Mouse (Mus musculus) spleen, adult 18-20 months (tissue): ENCODE measurements around the gene Selenbp1.
"Not testable (repeated sequence)": the region's sequence is repeated elsewhere in the genome, so short reads cannot be mapped to it uniquely, and the experiment has no call there.

Source experiments
- DNase-seq, 2 experiments: peaks; one replicate each; pipeline ENCODE4 v3.0.0; 2022; ENCODE audit warnings: mixed read lengths in 2 of 2

Gene Selenbp1

DNA sequence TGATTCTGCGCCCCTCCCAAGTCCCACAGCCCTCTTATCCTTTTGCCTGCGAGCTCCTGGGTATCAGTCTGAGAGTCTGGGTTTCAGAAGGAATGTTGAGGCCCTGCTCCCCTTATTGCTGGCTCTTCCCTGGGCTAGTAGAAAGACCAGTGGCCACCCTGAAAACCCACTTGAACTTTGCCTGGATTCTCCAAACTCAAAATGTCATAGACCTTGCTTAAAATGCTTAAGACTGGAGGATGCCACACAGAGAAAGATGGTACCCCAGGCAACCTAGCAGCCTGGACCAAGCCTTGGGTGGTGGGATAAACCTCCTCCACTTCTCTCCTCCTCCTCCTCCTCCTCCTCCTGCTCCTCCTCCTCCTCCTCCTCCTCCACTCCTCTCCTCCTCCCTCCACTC lies 748 bp downstream of the Selenbp1 start:
- not testable (repeated sequence) for DNase-seq

DNA sequence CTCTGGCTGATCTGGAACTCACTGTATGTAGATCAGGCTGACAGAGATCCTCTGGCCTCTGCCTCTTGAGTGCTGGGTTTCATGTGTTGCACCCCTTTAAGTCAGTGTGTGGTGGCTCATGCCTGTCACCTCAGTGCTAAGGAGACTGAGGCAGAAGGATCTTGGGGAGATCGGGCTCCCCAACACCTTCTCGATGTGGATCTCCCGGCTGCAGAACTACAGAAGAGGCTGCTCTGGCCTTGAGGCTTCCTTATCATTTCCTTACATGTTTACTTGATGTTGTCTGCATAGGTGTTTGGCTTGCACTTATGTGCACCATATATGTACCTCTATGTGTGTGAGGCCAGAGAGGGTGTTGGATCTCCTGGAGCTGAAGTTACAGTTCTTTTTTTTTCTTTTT lies 1.7 kb downstream of the Selenbp1 start:
- not testable (repeated sequence) for DNase-seq

DNA sequence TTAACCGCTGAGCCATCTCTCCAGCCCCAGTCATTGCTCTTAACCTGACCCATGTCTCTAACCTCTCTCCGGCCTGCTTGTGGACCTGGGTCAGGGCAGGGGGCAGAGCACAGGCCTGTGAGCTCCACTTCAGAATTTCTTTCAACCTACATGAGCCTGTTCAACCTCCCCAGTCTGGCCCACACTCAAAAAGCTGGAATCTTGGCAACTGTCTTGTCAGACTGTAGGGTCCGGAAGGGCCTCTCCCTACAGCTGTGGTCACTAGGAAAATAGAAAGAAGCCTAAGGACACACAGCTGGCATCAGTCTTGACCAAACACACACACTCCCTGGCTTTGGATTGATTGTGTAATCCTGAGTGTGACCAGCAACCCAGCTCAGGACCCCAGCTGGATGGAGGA lies 2.5 kb downstream of the Selenbp1 start:
- not testable (repeated sequence) for DNase-seq

DNA sequence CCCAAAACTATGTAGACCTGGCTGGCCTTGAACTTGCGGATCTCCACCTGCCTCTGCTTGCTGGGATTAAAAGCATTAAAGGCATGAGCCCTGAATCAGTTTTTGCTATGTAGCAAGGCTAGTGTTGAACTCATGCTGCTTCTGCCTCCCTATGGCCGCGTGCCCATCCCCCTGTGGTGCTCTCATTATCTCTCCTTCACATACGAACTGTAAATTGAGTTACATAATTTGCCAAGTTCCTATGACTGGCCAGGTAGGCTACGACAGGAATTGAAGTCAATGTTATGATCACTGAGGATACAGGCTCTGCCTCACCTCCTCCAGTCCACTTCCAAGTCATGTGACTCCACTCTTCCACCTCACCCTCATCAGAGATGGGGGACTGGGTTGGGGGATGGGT lies 3.3 kb downstream of the Selenbp1 start:
- DNase-seq: not testable (repeated sequence)

DNA sequence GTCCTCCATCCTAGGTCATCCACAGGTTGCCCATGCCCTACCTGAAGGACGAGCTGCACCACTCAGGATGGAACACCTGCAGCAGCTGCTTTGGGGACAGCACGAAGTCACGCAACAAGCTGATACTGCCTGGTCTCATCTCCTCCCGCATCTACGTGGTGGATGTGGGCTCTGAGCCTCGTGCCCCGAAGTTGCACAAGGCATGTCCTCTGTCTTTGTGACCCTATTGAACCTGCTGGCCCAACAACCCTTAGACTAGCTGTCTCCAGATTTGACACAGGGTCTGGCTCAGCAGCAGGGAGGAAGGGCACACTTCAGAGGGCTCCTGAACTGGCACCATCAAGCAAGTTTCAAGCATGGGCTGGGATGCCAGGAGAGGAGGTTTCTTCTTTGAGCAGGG lies 4.3 kb downstream of the Selenbp1 start:
- not testable (repeated sequence) for DNase-seq

DNA sequence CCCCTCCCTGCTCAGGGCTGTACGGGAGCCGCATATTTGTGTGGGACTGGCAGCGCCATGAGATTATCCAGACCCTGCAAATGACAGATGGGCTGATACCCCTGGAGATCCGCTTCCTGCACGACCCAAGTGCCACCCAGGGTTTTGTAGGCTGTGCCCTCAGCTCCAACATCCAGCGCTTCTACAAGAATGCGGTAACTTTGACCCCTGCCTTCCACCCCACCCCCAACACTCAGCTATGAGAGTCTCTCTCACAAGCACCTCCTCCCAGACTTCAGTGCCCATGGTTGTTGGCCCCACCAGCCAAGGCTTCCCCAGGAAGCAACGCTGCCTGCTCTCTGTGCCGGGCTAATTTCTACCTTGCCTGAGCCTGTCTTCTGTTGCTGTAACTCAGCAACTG lies 7.2 kb downstream of the Selenbp1 start:
- DNase-seq: not testable (repeated sequence)

DNA sequence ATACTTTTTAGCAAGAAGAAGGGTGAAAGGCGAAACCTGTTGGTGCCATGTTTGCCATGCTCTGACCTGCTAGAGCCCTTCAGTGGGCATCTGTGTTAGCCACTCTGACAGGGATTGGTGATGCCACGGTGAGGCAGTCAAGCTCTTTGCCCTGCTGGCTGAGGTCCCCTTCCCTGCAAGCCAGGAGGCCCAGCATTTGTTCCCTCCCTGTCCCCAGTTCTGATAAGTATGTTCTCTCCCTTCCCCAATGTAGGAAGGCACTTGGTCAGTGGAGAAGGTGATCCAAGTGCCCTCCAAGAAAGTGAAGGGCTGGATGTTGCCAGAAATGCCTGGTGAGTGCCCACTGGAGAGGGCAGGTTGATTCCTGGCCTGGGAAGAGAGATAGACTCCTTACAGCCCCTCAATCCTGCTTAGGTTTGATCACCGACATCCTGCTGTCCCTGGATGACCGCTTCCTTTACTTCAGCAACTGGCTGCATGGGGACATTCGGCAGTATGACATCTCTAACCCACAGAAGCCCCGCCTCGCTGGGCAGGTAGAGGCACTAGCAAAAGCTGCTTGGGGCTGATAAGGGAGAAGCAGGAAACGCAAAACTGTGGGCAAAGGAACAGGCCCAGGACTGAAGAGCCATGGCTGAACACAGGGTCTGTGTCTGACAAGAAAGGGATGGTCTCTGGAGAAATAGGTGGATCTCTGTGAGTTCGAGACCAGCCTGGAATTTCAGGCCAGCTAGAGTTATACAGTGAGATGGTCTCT lies 9.5 kb downstream of the Selenbp1 start:
- not testable (repeated sequence) for DNase-seq

DNA sequence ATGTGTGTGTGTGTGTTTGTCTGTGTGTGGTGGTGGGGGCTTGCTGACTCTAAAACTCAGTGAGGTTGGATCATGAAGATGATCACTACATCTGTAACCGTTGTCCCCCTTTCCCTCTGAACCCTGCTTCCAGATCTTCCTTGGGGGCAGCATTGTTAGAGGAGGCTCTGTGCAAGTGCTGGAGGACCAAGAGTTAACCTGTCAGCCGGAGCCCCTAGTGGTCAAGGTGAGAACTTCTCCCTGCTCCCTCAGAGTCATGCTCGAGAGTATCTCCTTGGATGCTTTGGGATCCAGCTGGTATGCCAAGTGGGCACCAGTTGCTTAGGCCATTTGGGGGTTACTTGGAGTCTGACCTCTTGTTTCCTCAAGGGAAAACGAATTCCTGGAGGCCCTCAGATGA lies 10.8 kb downstream of the Selenbp1 start:
- not testable (repeated sequence) for DNase-seq

DNA sequence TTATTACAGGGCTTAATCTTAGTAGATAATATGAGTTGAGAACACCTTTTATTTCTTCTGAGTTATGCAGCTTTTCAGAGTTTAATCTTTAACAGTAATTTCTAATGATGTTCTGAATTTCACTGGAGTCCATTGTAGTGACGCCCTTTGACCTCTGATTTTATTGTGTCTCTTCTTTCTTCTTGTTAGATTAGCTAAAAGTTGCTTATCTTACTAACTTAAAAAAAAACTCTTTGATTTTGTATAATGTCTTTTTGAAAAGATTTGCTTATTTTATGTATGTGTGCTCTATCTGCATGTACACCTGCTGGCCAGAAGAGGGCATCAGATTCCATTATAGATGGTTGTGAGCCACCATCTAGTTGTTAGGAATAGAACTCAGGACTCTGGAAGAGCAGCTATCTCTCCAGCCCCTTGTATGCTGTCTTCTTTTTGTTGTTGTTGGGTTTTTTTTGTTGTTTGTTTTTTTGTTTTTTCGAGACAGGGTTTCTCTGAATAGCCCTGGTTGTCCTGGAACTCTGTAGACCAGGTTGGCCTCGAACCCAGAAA lies 15.3 kb downstream of the Selenbp1 start:
- DNase-seq: no peak

DNA sequence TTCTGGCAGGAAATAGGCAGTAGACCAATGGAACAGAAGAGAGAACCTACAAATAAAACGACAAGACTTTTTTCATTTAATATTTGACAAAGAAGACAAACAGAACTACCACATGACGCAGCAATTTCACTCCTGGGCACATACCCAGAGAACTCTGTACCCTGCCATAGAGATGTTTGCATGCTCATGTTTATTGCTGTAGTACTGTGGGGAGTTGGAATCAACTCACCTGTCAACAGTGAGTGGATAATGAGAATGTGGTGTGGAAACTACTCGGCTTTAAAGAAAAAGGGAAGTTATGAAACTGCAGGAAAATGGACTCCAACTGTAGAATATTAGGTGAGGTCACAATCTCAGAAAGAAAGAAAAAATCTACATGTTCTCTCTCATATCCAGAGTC lies 16.8 kb downstream of the Selenbp1 start:
- no peak for DNase-seq

DNA sequence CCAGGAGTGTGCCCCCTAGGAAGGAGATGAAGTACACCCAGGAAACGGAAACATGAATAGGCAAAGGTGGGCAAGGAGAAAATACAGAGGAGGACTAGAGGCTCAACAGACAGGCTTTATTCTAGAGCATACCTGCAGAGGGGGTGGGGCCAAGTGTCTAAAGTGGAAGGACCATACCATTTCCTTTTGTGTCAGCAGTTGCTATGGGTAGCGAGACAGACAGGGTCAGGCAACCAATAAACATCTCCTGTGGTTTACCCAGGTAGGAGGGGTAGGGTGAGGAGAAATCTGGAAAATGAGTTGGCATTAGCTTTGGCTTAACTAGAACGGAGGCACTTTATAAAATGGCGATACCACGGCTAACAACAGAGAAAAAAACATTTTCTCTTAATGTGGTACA lies 19.9 kb downstream of the Selenbp1 start:
- peak; percentile 46 to 70 for DNase-seq

DNA sequence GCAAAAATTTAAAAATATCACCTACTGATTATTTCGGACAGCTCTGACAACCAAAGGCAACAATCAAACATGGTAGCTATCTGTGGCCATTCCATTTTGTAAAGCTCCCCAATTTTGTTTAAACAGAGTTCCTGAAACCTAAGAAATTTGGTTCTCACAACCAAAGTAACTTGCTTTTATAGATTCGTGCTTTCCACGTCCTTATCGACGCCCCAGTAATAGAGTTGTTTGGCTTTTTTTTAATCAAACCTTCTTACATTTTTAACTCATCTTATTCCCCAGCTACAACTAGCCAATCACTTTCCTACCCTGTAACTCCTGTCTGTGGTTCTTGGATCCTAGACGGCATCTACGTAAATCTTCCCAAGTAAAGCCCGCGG lies 20.5 kb downstream of the Selenbp1 start:
- no peak for DNase-seq

DNA sequence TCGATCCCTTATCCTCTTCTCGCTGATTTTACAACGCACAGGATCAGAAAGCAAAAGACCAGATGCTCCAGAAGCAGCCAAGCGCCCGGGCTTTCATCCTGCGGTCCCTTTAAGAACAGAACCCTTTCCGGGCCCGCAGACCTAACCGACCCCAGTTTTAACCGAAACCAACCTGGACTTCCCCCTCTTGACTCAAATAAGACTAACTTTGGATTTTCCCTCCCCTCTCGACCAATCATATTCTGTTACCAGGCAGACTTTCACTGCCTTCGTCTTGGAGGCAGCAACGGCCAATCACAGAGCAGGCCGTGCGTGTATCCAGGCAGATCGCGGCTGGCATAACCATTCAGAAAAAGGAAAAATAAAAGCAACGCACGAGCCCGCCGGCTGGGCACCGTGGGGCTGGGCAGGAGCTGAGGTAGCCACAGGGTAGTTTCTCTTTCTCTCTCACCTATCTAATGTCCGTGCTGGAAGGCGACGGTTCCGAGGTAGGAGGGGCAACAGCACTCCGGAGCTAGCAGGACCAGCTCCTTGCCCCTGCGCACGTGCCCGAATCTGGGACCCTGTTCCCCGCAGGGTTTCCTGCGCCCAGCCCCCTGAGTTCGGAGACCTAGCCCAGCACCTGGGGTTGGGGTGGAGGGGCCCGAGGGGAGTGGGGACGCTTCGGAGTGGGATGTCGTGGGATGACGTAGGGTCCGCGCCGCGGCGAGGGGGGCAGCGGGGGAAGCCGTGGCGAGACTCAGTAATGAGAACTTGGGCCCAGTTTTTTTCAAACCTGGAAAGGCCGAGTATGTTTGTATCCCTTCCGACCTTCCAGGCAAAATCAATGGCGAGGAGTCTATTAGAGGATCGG lies 21.1 kb downstream of the Selenbp1 start, which contains the start of gene Rfx5:
TSS of gene Rfx5 (plus strand) at position 312 of the 853 bp plus-strand sequence.
- peak; percentile 84 to 85 for DNase-seq

DNA sequence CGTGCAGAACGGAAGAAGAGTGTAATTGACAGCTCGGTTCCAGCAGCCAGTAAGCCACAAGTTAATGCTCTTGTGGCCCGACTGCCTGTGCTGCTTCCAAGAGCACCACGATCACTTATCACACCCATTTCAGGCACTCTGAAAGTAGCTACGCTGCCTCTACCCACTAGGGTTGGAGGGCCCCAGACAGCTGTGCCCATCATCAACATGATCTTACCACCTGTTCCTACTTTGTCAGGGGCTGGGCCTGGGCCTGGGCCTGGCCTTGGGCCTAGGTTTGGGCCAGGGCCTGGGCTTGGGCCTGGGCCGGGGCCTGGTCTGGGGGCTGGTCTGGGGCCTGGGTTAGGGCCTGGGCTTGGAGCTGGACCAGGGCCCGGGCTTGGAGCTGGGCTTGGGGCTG lies 25.4 kb downstream of the Selenbp1 start:
- no peak for DNase-seq

DNA sequence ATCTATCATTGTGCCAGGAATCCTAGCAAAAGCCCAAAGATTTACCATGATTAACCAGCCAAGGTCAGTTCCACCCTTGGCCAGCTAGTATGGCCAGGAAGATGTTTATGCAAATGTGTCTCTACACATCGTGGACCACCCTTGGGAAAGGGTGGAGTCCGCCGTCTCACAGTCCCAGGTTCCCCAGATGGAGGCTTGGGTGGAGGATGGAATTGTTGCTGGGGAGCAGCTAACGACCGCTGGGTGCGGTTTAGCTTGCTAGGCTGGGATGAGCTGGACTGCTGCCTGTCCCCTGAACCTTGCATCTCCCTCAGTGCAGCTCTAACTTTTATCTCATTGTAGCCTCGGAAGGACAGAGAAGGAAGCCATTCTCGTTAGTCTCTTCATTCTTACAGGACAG lies 27.0 kb downstream of the Selenbp1 start:
- no peak for DNase-seq

DNA sequence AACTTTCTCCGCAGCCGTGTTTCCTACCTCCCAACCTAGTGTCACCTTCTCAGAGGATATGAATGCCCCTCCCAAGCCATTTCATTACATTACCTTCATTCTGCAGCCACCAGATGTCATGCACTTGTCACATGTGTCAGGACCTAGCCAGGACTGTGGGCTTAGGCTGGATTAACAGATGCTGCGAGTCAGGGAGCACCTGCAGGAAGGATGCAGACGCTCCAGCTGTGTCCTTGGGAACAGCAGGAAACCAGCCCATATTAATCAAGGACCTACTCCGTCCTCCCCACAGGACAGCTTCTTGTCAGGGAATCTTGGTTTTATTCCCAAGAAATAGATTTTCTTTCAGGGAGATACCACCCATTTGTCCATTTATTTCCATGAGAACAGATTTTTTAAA lies 27.5 kb downstream of the Selenbp1 start:
- DNase-seq: no peak

DNA sequence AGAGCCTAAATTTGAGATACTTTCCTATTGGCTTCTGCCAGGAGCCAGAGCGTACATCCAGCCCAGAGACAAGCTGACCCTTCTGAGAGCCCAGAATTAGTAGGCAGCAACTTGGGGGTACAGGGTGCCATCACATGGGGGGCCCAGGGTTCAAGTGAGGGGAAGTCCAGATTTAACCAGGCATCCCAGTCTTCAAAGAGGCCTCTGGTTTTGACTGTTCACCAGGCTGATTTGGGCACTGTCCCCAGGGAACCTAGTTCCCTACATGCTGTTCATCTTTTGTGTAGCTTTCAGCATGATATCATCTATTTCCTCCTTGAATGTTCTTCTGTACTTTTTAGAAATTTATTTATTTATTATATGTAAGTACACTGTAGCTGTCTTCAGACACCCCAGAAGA lies 32.1 kb downstream of the Selenbp1 start:
- no peak for DNase-seq

DNA sequence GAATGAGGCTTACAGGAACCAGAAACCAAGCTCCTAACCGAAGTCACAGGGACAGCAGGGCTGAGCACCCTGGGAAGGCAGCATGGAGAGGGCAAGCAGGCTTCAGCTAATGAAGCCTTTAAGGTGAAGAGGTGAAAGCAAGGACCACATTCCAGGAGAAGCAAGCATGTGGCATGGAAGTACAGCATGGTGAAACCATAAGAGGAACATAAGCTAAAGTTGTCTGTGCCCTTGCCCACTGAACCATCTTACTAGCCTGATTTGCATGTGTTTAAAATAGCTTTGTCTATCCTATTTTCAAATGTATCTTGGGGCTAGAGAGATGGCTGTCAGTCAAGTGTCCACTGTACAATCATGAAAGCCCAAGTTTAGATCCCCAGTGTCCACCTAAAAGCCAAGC lies 33.0 kb downstream of the Selenbp1 start:
- DNase-seq: no peak

DNA sequence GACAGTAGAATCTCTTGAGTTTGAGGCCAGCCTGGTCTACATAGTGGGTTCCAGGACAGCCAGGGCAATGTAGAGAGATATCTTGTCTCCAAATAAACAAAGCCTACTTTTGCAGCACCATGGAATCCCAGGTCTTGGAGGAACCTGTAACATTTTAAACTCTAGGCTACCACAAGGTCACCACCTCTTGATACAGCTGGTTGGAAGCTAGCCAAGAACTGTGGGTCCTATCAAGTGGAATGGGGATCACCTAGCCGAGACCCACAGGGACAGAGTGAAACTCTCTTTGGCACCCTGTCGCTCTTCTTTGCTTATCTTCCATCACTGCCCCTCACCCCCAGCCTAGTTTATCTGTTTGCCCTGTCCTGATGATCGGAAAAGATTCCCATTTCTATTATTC lies 39.7 kb downstream of the Selenbp1 start:
- no peak for DNase-seq

DNA sequence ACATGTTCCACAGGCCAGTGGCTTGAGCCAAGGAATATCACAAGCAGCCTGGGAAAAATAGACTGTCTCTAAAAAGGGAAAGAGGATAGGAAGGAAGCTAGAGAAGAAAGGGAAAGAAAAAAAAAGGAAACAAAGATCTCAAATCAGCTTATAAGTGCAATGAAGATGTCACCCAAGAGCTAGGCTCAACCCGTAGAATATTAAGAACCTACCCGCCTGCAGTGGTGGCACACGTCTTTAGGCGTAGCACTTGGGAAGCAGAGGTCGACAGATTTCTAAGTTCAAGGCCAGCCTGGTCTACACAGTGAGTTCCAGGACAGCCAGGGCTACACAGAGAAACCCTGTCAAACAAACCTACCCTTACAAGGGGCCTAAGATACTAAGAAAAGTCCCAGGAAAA lies 40.8 kb downstream of the Selenbp1 start:
- DNase-seq: no peak

DNA sequence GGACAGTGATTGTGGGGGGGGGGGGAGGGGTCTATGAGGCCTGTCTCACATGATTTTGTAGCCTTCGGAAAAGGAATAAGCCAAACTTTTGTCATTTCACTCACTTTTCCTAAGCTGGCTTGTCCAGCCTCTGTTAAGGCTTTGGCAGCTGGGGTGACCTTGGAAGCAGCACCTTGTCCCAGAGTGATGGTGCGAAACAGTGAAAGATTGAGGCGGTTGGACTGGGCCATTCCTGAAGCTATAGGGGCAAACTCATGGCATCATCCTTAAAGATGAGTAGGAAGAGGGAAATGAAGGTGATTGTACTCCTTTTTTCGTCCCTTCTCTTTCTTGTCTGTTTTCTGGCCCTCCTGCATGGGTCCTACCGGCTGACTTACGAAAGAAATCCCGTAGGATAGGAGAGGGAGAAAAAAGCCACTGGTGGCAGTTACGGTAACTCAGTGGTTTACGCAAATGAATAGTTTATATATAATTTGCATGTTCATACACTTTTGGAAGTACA lies 41.2 kb downstream of the Selenbp1 start:
- no peak for DNase-seq

DNA sequence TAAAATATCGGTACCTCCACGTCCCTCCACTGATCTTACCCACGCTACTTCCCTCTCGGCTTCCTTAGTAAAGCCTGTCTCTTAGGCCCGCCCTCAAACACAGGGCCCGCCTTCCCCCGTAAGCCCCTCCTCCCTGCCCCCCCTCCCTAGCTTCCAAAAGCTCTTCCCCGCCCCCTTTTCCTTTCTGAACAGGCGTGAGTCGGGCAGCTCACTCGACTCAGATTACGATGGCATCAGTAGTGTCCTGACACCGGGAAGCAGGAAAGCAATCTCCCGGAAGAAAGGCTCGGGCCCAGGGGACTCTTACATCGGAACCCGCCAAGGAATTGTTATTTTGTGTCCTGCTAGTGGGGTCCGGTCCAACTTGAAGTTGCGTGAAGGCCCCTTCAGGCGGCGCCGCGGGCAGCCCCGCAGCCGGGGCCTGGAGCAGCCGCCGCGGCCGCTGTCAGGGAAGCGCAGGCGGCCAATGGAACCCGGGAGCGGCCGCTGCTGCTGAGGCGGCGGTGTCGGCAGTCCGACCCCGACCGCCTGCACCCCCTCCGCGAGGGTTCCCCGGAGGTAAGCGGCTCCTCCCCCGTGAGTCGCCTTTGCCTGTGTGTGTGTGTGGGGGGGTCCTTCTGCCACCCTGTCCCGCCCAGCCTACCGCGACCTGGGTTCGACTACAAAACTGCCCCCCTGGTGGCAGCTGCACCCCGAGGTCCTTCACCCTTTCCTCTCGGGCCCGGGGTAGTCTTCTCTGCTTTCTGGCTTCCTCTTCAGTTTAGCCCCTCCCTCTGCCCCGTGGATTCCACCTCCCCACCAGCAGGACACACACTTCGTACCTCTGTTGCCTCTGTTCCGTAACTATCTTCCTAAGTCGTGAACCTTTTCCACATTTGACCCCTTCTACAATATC lies 41.9 kb downstream of the Selenbp1 start, which contains the start of gene Pi4kb:
TSS of gene Pi4kb (plus strand) at position 204 of the 895 bp plus-strand sequence.
- peak; percentile 75 to 85 for DNase-seq
